Mouse (Mus musculus): ENCODE measurements around the gene Gpc1.

DNA sequence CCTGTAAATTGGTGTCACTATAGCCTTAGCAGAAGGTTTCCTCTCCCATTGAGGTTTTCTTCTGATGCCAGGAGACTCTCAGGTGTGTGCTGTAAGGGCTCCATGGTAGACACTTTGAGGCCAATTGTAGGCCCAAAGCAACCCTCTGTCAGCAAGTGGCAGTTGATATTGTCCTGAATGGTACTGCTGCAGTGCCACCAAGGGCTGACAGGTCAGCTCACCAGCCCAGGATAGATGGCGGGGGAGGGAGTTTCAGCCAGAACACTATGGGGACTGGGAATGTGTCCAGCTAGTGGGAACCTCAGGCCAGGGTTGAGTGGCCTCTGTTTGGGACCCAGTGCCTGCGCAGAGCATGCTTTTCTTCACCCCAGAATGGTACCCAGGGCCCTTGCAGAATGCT is 21.0 kb downstream of the Gpc1 start:
- no peak for TF ChIP-seq CTCF (IDR thresholded peaks at IDR 0.05; ENCODE audit: low read depth, low read length)
- no peak for TF ChIP-seq POLR2A (IDR thresholded peaks at IDR 0.05; ENCODE audit: borderline replicate concordance, low read depth, low read length)

All from bone marrow macrophage, adult 2 months (primary cell).